Mouse (Mus musculus) ovary, postnatal 14 days (tissue): Measurements from ENCODE around the gene Tut4.

Experiments used
- DNase-seq: peaks from one replicate; pipeline ENCODE4 v3.0.0; 2022; ENCODE audit warnings: low spot score

Tut4 gene

GRCm38 (mm10) chr4:108459231-108460155 is at the start of gene Tut4:
Tut4 (plus strand) TSS chr4:108459426.
- DNase-seq: peak; percentile 84

- DNase-seq: no peak
Observed at GRCm38 (mm10) chr4:108424587-108424986, 34.6 kb upstream of the Tut4 start.

GRCm38 (mm10) chr4:108427719-108428340 is 31.4 kb upstream of the Tut4 start:
- no peak for DNase-seq

GRCm38 (mm10) chr4:108428341-108428721 is 30.9 kb upstream of the Tut4 start:
- no peak for DNase-seq

- DNase-seq: no peak
Observed at GRCm38 (mm10) chr4:108430656-108431560, 28.3 kb upstream of the Tut4 start.

- DNase-seq: no peak
Observed at GRCm38 (mm10) chr4:108431561-108431936, 27.7 kb upstream of the Tut4 start.

GRCm38 (mm10) chr4:108433341-108433740 is 25.9 kb upstream of the Tut4 start:
- DNase-seq: no peak

GRCm38 (mm10) chr4:108434221-108434620 is 25.0 kb upstream of the Tut4 start:
- no peak for DNase-seq

GRCm38 (mm10) chr4:108434781-108435180 is 24.4 kb upstream of the Tut4 start:
- DNase-seq: no peak

- no peak for DNase-seq
Observed at GRCm38 (mm10) chr4:108435646-108436045, 23.6 kb upstream of the Tut4 start.

- no peak for DNase-seq
Observed at GRCm38 (mm10) chr4:108436225-108436624, 23.0 kb upstream of the Tut4 start.

- DNase-seq: no peak
Observed at GRCm38 (mm10) chr4:108438082-108438840, 21.0 kb upstream of the Tut4 start.

GRCm38 (mm10) chr4:108448091-108448490 is 11.1 kb upstream of the Tut4 start:
- no peak for DNase-seq

- no peak for DNase-seq
Observed at GRCm38 (mm10) chr4:108456028-108456427, 3.2 kb upstream of the Tut4 start.

- no peak for DNase-seq
Observed at GRCm38 (mm10) chr4:108458201-108458741, 955 bp upstream of the Tut4 start.

- peak; percentile 30 for DNase-seq
Observed at GRCm38 (mm10) chr4:108460156-108460923, 1.1 kb downstream of the Tut4 start.

GRCm38 (mm10) chr4:108461262-108461903 is 2.2 kb downstream of the Tut4 start:
- no peak for DNase-seq

GRCm38 (mm10) chr4:108473586-108473985 is 14.4 kb downstream of the Tut4 start:
- no peak for DNase-seq

GRCm38 (mm10) chr4:108482776-108483175 is 23.6 kb downstream of the Tut4 start:
- DNase-seq: no peak

GRCm38 (mm10) chr4:108484230-108484629 is 25.0 kb downstream of the Tut4 start:
- DNase-seq: no peak
